Mouse (Mus musculus) liver, embryonic 14.5 days (tissue): ENCODE measurements around the gene Ly6g5c.

Experiments
- CTCF ChIP-seq: IDR thresholded peaks from 2 replicates; pipeline ENCODE4 v1.5.1; 2016; ENCODE audit warnings: antibody characterized with exemption, low read depth, control low read depth
- EP300 ChIP-seq: IDR thresholded peaks from 2 replicates; pipeline ENCODE4 v1.6.1; 2016; ENCODE audit warnings: antibody characterized with exemption, low read depth

DNA sequence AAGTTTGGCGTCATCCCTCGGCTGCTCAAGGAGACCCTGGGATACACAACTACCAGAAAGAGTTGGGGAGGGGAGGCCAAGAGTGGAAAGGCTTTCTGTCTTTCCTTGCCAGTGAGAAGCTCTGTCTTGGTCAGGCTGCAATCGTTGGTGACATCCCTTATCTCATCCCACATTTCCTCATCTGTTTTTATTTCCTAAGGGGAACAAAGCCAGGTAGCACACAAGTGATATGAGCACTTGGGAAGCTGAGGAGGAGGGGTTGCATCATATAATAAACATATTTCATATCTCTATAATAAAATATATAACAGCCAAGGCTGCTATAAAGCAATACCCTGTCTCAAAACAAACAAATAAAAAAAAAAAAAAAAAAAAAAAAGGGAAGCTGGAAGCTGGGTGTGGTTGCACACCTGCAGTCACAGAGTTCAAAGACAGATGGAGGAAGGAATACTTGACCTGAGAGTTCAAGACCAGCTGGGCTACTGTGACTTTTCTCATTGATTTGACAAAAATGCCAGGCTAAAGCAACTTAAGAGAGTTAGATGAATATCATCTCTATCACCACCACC is 24.1 kb upstream of the Ly6g5c start:
- TF ChIP-seq EP300 (no peak), CTCF (no peak)
